Mouse (Mus musculus) cerebellum, adult 9-10 months (tissue): ENCODE measurements at regions not wholly inside any gene's neighbourhood (a gene's known extent, or its start where the extent isn't known, plus 50 kb on each side); places are given as distances from the start of the nearest gene placed in this dataset.

Experiments used
- DNase-seq: peaks from one replicate; pipeline ENCODE4 v3.0.0; 2022

DNA sequence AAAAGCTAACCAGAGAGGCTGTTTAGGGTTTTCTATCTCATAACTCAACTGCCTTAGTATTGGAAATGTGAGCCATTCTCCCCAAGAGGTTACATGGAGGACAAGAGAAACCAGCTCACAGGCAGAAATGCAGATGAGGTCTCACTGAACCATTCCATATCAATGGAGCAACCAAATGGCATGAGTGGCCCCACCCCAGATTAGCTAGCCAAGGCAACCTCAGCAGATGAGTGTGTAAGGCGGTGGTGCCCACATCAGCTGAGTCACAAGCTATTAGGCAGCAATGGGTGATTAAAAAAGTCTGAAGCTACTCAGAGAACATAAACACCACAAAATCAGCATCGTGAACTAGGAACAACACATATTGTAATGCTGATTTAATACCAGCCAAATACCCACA, 133.2 kb downstream of the Lpin1 start:
- no peak for DNase-seq

DNA sequence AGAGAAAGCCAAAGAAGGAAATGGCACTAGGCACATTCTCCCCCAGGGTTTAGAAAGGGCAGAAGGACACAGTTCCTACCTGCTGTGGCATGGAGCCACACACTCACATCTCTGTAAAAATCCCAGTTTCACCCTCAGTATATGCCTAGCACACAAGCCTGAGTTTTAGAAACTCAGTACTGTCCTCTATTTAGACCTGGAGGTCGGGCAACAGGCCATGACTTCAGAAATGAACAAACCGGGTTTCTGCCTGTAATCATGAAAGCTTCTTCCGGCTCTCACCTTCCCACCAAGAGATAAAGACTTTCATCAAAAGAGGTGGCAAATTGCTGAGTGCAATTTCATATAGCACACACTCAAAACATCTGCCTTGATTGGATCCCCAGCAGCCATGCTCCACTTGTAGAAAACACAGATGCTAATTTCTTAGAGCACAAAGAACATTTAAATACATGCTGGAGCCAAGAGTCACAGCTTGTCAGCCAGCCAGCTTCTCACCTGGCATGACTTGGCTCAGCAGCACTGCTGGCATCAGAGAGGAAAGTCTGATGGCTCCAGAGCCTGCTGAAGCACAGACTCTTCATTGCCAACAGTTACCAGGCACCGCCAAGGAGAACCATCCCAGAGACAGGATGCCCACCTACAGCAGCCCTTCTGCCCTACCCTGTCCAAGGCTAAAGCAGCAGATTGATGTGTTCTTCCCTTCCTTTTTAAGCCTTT, 136.2 kb downstream of the Lpin1 start:
- peak; percentile 88 for DNase-seq

DNA sequence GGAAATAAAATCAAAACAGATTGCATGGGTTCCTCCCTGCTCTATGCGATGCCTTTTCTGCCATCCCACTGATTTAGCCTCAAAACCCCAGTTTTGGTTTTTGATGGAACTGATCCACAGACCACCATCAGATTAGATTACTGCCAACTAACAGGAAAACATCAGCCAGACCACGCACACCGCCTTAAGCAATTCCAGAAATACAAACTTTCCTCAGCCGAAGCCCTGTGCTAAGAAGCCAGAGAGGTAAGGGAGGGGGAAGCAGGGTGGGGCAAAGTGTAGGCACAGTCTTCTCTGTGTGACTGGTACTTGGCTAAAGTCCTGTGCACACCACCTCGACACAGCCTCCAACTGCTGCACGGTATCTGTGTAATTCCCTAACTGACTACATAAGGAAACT, 153.3 kb downstream of the Lpin1 start:
- no peak for DNase-seq

DNA sequence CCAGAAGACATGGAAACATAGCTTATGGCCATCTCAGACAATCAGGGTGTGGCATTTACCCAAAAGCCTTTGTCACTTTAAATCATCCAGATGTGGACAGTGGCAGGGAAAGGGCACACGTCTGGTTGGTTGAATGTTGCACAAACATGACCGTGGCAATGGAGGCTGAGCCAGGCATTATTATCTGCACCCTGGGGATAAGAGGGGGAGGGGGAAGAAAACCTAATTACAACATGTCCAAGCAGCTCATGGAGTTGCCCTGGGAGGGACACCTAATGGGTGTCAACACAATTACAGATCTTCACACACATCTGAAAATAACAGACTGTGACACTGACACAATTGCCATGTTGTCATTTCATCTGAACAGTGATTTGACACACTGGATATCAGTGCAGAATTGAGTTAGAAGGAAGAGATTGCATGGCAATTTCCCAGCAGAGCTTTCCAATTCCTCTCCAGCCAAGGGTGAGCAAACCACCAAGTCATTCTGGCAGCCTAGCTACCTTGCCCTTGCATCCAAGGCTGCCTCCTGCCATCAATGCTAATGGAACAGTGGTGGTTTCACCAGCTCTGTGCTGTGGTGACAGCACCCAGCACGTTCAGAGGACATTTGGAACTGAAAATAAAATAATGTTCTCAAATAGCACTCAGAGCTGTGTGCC, 159.9 kb downstream of the Lpin1 start:
- no peak for DNase-seq

DNA sequence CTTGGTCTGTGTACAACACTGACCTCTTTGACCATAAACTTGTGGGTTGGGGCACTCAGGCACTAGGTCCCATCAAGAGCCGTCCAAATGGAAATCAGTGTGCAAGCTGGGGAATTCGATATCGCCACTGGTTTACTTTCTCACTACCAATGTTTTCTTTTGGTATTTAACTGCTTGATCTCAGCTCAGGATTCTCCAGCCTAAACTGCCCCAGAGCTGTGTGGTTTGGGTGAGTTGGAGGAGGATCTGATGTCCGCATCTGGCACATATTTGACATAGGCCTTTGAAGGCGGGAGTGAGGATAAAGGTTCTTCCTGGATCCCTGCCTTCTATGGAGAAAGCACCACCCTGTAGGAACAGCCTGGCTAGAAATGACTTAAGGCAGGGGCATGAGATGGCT, 172.0 kb downstream of the Lpin1 start:
- no peak for DNase-seq

DNA sequence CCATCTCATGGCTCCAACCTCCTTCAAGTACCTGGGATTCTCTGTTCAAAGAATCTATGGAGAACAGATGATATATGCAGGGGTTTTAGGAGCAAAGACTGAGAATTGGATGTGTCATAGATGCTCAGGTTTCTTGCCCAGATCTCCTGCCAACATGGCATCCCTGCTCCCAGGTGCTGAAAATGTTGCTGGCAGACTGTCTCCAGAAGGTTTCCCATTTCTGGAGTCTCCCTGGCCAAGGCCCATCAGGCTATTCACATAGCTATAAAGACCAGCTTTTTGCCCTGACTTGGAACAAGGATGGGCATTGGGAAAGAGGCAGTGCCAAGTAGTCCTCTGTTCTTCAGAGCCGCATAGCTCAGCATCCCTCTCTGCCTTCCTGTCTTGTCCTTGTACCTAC, 173.8 kb downstream of the Lpin1 start:
- no peak for DNase-seq

DNA sequence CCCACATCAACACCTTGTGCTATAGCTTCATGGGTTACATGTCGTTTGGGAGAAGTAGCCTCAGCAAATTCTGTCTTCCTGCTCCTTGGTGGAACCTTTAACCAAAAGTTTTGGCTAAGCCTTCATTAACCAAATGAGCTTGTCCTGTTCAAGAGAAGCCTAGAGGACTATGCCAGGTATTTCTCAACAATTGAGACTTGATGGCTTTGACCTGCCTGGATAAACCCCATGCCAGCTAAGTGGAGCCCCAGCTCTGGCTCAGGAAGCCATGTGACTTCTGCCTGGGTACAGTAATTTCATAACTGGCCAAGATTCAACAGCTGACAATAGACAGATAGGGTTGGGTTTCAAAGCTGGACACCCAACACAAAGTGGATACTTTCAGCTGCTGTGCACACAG, 174.5 kb downstream of the Lpin1 start:
- no peak for DNase-seq

DNA sequence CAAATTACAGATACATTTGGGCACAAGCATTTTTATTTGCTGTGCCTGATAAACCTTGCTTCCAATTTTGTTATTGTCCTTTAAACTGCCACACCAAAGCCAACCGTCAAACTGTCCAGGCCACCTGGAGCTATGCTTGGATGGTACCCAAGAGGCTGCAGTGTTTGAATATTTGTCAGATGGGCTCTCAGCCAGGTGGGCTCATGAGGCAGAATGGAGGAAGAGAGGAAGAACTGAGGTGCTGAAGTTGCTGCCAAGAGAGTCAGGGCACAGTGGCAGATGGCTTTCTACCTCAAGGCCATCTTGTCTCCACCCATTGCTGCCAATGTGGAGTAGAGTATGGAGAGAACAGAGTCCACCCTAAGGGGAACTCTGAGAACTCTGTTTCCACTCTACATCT, 176.0 kb downstream of the Lpin1 start:
- DNase-seq: peak; percentile 83

DNA sequence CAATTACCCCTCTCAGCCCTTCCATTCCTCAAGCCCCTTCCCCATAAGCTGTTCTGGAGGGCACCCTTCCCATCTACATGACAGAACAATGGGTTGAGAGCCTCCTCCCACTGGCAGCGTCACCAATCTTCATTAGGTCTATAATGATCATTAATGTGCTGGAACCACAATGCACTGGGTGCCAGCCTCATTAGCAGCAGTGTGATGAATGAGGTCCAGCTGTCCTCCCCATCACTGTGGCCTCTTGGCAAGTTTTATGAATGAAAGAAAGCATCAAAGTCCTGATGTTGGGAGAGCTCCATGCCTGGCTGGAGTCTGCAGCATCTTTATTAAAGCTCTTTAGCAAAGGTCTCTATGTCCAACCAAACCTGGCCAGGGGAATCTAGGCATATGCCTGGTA, 176.5 kb downstream of the Lpin1 start:
- DNase-seq: no peak

DNA sequence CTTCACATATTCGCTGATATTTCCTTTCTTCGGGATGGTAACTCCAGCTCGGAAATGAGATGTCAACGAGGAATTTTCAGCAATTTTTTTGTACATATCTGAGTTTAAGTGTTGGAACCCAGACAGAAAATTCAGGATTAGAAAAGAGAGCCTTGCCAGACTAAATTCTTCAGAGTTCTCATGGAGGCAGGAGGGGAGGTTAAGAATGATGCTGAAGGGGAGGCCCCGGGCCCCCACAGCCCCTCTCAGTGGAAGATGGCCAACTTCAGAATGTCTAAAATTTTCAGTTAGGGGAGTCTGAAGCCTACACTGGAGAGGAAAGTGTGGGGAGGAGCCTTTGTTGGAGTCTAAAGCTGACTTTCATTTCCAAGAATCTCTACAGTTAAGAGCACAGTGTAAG, 184.8 kb downstream of the Lpin1 start:
- no peak for DNase-seq

DNA sequence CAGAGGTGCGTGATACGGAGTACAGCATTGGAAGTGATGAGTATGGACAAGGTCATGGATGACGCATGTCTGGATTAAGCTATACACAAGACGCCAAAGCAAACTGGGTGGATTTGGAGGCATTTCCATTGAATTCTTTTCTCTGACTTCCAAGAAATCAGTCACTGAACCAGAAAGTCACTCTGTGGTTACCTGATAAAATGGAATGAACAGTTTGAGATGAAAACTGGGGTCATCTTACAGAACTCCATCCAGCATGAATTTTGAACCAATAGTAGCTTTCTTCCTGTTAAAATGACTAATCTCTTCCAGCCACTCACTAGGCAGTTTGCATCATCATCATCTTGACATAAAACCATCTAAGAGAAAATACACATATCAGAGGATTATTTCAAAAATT, 186.2 kb downstream of the Lpin1 start:
- no peak for DNase-seq

DNA sequence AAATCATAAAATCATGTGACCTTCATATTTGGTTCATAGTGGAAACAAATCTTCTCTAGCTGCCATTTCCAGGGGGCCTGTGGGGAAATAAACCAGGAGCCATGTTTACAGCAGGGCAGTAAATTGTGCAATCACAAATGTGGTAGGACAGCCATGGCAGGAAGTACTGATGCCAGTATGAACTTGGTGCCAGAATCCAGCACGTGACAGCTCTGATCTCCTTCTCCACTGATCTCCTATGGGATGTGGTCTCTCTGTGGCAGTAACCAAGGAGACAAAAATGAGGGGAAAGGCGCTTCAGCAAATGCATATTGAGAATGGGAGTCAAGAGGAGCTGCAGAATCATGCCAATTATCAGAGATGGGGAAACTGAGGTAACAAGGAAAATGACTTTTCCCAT, 215.0 kb downstream of the Lpin1 start:
- DNase-seq: no peak

DNA sequence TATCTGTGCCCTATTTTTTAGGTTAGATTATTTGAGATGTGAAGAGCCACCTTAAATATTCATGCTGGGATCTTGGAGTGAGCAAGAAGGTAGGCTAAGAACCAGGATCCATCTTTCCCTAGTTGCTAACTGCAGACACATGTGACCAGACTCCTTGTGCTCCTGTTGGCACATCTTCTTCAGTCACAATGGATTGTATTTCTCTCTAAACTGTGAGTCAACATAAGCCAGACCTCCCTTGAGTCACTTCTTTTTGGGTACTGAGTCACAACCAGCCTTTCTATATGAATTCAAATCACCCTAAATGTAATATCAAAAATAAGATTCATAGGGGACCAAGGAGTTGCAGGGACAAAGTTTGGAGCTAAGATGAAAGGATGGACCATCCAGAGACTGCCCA, 217.9 kb downstream of the Lpin1 start:
- DNase-seq: no peak

DNA sequence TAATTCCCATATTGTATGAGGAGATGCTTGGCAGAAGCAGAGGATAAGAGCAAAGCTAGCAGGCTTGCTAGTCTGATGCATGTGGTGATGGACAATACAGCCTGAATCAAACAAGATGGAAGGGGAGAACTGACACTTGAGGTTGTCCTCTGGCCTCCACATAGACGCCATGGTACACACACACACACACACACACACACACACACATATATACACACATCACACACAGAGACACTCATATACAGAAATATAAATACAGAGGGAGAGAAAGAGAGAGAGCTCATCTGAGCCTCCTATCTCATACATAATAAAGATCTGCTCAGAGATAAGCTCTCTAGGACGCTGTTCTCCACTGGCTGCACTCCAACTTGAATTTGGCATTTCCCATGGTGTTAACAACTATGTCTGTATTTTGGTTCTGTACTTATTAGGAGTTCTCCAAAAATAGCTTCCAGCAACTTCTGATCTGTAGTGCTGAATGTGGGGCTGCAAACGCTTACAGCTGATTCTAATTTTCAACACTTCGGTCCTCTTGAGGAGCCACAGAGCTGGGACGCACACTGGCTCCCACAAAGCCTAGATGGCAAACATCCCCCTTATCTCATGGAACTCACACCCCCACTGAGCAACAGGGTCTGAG, 219.0 kb downstream of the Lpin1 start:
- DNase-seq: no peak

DNA sequence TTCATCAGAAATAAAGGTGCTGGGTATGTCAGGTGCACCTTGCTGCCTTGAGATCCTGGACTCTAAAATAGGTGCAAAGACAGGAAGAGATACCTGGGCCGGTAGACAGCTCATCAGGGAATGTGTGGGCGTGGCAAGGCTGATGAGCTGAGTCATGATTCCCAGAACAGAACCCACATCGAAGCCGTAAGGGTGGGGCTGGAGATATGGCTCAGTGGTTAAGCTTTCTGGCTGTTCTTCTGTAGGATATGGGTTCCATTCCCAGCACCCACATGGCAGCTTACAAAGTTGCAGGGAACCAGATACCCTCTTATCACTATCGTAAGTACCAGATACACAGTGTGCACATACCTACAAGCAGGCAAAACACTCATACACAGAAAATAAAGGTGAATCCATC, 219.6 kb downstream of the Lpin1 start:
- DNase-seq: no peak

DNA sequence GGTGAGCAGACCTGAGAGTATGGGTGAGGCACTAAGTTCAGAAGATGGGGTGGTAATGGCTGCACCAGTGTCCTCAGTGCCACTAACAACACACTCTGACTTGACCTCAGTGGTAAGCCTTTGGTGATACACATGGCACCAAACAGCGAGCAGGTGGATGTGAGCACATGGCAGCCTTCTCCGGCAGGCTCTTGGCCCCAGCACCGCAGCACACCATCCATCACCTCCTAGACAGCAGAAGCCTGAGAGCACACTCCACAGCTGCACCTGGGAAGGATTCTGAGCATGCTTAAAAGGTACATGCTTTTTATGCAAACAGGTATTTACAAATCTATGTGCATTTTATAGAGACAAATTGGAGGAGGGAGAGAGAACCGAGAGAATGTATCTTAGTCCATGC, 223.7 kb downstream of the Lpin1 start:
- no peak for DNase-seq

DNA sequence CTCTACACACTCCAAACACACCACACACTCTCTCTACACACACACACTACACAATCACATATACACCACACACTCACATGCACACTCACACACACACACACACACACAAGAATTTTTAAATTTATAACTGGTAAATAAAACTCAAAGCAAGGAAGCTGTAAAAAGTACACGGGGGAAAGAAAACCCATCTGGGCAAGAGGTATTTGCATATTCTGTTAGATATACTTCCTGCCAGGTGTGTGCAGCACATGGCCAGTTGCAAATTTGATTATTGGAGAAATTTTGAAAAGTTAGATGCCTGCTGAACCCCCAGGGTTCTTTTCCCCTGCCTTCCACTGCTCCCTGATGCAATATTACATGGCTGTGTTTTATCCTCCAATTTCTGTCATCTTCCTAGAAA, 226.4 kb downstream of the Lpin1 start:
- no peak for DNase-seq

DNA sequence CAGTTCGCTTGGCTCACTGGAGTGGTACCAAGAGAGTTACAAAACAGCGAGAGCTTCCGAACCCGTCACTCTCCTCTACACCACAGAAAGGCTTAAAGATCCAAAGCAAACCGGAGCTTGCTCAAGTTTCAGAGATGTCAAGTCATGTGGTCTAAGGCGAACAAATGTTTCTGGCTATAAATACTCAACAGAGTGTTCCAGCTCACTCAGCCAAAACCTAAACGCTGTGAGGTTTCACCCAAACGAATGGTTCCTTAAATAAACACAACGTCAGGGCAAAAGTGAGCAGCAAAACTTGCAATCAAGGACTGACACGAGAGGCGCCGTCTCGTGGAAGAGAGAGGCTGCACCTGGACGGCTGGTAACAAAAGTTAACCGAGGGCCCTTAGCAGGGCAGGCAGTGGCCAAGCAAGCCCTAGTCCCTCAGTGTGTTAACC, 227.2 kb downstream of the Lpin1 start:
- DNase-seq: no peak

DNA sequence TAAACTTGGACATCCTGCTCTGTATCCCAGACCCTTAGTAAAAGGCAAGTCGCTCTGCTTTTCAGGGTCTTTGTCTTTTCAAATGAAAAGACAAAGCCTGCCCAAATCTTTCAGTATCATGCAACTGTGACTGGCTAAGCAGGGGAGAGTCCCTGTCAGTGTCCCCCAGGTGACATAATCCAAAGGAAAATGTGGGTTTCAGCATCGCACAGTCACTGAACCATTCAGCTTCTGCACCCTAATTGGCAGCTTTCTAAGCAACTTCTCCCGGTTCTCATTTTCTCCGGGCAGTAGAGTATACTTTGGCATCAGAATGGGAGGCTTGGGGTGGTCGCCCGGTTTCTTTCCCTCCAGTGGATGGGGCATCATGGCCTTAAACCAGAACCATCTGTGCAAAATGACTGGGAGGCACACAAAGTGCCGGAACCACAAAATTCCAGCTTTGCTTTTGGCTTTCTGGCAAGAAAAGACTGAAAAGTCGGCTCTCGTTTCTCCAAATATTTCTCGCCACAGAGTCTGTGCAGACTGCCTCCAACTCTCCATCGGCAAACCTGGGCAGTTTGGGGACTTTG, 228.3 kb downstream of the Lpin1 start:
- no peak for DNase-seq

DNA sequence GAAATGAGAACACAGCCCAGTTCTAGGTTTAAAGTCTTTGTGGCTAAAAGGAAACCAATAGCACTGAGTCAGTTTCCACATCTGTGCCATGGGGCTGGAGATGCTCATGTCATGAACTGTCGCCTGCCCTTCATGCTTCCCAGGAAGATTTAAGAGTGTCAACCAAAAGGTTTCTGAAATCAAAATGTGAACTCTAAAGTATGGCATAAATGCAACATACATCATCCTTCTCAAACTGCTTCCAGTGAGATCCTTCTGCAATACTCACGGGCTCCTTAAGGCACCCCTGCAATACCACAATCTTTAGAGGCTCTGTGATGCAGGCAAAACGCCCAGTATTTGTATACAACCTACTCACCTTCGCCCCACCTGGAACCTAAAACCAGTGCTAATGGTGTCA, 229.7 kb downstream of the Lpin1 start:
- no peak for DNase-seq

DNA sequence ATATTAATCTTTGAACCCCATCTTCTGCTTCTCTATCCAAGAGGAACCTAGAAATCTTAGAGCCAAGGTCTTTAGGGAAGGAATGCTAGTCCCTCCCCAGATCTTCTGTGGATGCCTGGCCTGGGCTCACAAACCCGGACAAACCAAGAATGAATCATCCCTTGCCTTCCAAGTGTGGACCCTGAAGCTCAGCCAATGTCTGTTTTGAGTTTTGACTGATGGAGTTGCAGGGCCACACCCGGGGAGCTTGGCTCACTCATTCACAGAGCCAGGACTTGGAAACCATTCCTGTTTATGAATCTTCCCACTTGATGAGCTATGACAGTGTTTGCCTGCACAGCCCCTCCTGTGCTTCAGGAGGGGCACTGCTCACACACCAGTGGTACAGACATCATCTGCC, 230.4 kb downstream of the Lpin1 start:
- no peak for DNase-seq

DNA sequence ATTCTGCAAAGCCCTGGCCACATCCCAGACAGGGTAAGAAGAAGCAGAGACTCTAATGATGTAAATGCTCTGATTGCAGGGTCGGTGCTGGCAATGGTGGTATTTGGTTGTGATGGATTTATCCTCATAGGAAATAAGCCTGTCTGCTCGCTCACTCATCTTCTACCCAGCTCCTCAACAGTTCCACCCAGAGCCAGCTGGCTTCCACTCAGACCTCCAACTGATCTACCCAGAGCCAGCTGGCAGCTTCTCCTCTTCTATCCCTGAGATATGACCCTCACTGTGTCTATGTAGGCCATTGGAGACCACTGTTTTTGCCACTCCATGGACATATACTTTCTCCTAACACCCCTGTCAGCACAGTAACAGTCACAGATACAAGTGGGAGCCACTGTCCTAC, 231.4 kb downstream of the Lpin1 start:
- DNase-seq: no peak

DNA sequence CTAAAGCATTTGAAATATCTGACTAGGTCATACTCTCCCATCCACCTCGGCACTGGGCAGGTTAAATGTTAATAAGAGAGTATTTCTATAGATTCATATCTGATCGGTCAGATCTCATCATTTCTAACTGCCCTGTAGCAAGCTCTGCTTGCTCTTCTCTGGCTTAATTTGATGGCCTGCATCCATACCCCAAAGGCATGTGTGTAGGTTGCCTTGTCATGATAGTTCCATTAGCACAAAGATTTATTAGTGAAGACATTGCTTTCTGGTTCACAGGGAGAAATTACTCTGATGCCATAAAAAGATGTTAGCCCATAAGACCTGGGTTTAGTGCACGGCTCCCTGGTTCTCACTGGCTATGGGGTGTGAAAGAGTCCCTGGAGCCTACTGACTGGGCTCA, 232.3 kb downstream of the Lpin1 start:
- no peak for DNase-seq

DNA sequence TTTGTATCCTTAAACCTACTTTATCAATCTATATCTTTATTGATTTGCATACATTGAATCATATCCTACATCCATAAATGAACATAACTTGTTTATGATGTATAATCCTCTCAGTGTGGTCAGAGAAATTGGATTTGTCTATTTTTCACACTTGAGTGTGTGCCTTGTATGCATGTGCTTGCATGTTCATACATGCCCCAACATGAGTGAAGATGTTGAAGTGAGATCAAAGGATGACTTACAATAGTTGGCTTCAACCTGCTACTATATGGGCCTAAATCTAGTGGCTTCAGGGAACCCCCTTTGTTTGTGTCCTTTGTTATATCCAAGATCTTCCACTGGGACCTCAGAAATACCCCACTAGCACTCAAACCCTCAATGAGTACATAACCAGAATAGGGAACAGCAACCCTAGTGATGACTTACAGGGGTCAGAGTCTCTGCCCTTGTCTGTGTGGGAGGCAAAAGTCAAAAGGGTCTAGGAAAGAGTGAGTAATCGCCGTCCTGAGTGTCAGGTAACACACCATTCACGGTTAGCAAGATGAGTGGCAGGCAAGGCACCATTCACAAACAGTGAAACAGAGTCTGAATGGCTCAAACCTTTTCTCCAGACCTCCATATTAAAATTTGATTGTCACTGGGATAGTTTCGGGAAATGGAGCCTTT, 236.3 kb downstream of the Lpin1 start:
- DNase-seq: no peak
